8 mouse cellular contexts compared by ENCODE assay signal in the genomic region with DNA sequence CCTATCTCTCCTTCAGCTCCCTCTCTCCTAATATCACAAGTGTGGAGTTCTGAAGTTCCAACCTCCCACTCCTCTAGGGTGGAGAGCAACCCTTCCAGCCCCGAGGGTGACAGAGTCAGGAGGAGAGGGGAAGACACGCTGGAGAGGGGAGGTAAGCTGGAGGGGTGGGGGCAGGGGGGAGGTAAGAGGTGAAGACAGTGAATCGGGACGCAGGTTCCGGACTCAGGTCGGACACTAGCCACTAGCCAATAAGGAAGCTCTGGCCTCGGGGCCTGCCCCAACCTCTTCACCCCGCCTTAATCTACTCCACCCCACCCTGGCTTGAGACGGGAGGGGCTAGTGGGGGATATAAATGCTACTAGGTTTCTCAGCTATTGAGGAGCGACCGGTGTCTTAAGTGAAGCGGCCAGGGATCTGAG. TPM values are rescaled to one million over a fixed set of nuclear protein-coding genes. Genes with fewer than 3 reads are reported as not detected.
DNase-seq lines count a peak whose midpoint lies in the region; ATAC-seq and TF ChIP-seq lines count a peak whose summit lies in the region.

No protein-coding gene starts in this region.

- H3K27me3 ChIP-seq in kidney, postnatal 0 days (ENCODE audit: insufficient read depth, low read length), result peaks cover 71% of the 10 kb centered on the region
- H3K27me3 ChIP-seq in embryonic facial prominence, embryonic 14.5 days (replicated peaks; ENCODE audit: control insufficient read depth, insufficient read depth, low read length), result peaks cover 99% of the 10 kb centered on the region
- peaks cover 33% of the 10 kb centered on the region for H3K27me3 ChIP-seq in intestine, embryonic 15.5 days (replicated peaks)
- peaks cover 90% of the 10 kb centered on the region for H3K27me3 ChIP-seq in midbrain, postnatal 0 days (ENCODE audit: insufficient read depth, low read length)

- DNase-seq in kidney, postnatal 0 days (ENCODE audit: low spot score), result no peak
- DNase-seq in kidney, postnatal 14 days, result no peak
- DNase-seq in embryonic facial prominence, embryonic 14.5 days (ENCODE audit: low spot score), result no peak
- no peak for DNase-seq in midbrain, postnatal 0 days (ENCODE audit: low spot score)
- DNase-seq in cerebellum, adult 9-11 months, result no peak
- no peak for DNase-seq in adipocyte (ENCODE audit: low spot score)
- DNase-seq in left cerebral cortex, adult 2 months (ENCODE audit: extremely low spot score in 1 of 2, low spot score in 2 of 2), result no peak

- 3% methylated on average over 11 of the region's 12 CpGs for WGBS in kidney, postnatal 0 days
- 2% methylated on average over 12 of the region's 12 CpGs for WGBS in embryonic facial prominence, embryonic 14.5 days
- WGBS in intestine, embryonic 15.5 days, result 3% methylated on average over 12 of the region's 12 CpGs
- WGBS in midbrain, postnatal 0 days, result 3% methylated on average over 12 of the region's 12 CpGs

- no peak overlapping the region for H3K27ac ChIP-seq in kidney, postnatal 0 days
- H3K27ac ChIP-seq in embryonic facial prominence, embryonic 14.5 days (replicated peaks; ENCODE audit: low read depth, low read length), result 0 out of 2 replicates have a peak overlapping the region, but pooled peaks have one; percentile 15
- peak overlapping the region; percentile 77 for H3K27ac ChIP-seq in intestine, embryonic 15.5 days
- H3K27ac ChIP-seq in midbrain, postnatal 0 days (ENCODE audit: low read depth, low read length), result no peak overlapping the region
- H3K27ac ChIP-seq in left cerebral cortex, adult 2 months, result no peak overlapping the region

- H3K9me3 ChIP-seq in kidney, postnatal 0 days (replicated peaks; ENCODE audit: low read length), result no peaks in the 10 kb centered on the region
- no peaks in the 10 kb centered on the region for H3K9me3 ChIP-seq in embryonic facial prominence, embryonic 14.5 days (ENCODE audit: control insufficient read depth, low read length)
- no peaks in the 10 kb centered on the region for H3K9me3 ChIP-seq in intestine, embryonic 15.5 days
- 0 out of 2 replicates have a peak, but pooled peaks cover 3% of the 10 kb centered on the region for H3K9me3 ChIP-seq in midbrain, postnatal 0 days (ENCODE audit: low read length)

- H3K36me3 ChIP-seq in kidney, postnatal 0 days (ENCODE audit: insufficient read depth, low read length), result no peaks in the 10 kb centered on the region
- no peaks in the 10 kb centered on the region for H3K36me3 ChIP-seq in embryonic facial prominence, embryonic 14.5 days (ENCODE audit: control insufficient read depth, insufficient read depth, low read length)
- H3K36me3 ChIP-seq in intestine, embryonic 15.5 days, result no peaks in the 10 kb centered on the region
- no peaks in the 10 kb centered on the region for H3K36me3 ChIP-seq in midbrain, postnatal 0 days (ENCODE audit: insufficient read depth, low read length)

- intact Hi-C loops in left cerebral cortex, adult 2 months (cut with DNase I), result loop anchor here (5.0 to 10.0 kb wide), 2 partner anchors 395 to 1893 kb away; no protein-coding TSS in a partner anchor

- no peak overlapping the region for H3K9ac ChIP-seq in kidney, postnatal 0 days (ENCODE audit: low read depth, low read length)
- peak overlapping the region; percentile 60; the same call in 1 of the 2 replicates for H3K9ac ChIP-seq in embryonic facial prominence, embryonic 14.5 days (ENCODE audit: low read depth, low read length)
- peak overlapping the region; percentile 72 for H3K9ac ChIP-seq in intestine, embryonic 15.5 days
- H3K9ac ChIP-seq in midbrain, postnatal 0 days (replicated peaks; ENCODE audit: low read length, poor library complexity, severe bottlenecking), result peak overlapping the region; percentile 19; the same call in 1 of the 2 replicates

- no peak for TF ChIP-seq CTCF in kidney, postnatal 0 days (IDR thresholded peaks at IDR 0.05; ENCODE audit: low read depth)
- no peak for TF ChIP-seq CTCF in midbrain, postnatal 0 days (IDR thresholded peaks at IDR 0.05)
- TF ChIP-seq CTCF in left cerebral cortex, adult 2 months (IDR thresholded peaks at IDR 0.05), result no peak

- ATAC-seq in kidney, postnatal 0 days (replicated peaks; ENCODE audit: low FRiP score, low read depth), result peak; percentile 14; the same call in 1 of the 2 replicates
- ATAC-seq in embryonic facial prominence, embryonic 14.5 days (ENCODE audit: low read depth), result peak; percentile 15; the same call in 1 of the 2 replicates
- ATAC-seq in intestine, embryonic 15.5 days, result peak; percentile 86
- no peak for ATAC-seq in midbrain, postnatal 0 days (ENCODE audit: low FRiP score)

- peak overlapping the region; percentile 41 for H3K4me3 ChIP-seq in kidney, postnatal 0 days (replicated peaks; ENCODE audit: low read depth, low read length)
- peak overlapping the region; percentile 54 for H3K4me3 ChIP-seq in embryonic facial prominence, embryonic 14.5 days (ENCODE audit: low read depth, low read length)
- H3K4me3 ChIP-seq in intestine, embryonic 15.5 days (replicated peaks), result peak overlapping the region; percentile 59
- peak overlapping the region; percentile 41 for H3K4me3 ChIP-seq in midbrain, postnatal 0 days (ENCODE audit: low read depth, low read length)
- H3K4me3 ChIP-seq in left cerebral cortex, adult 2 months, result no peak overlapping the region; the same call in 1 of the 2 replicates

- H3K4me1 ChIP-seq in kidney, postnatal 0 days (replicated peaks; ENCODE audit: insufficient read depth, low read length), result peaks cover 8% of the 10 kb centered on the region
- H3K4me1 ChIP-seq in embryonic facial prominence, embryonic 14.5 days (ENCODE audit: control insufficient read depth, insufficient read depth, low read length), result peaks cover 24% of the 10 kb centered on the region
- H3K4me1 ChIP-seq in intestine, embryonic 15.5 days (replicated peaks), result peaks cover 17% of the 10 kb centered on the region
- H3K4me1 ChIP-seq in midbrain, postnatal 0 days (ENCODE audit: insufficient read depth, low read length), result peaks cover 9% of the 10 kb centered on the region; the same call in 1 of the 2 replicates

- peak overlapping the region; percentile 80 for H3K4me2 ChIP-seq in kidney, postnatal 0 days (ENCODE audit: low read length)
- peak overlapping the region; percentile 94 for H3K4me2 ChIP-seq in embryonic facial prominence, embryonic 14.5 days (ENCODE audit: low read depth, low read length)
- H3K4me2 ChIP-seq in intestine, embryonic 15.5 days (replicated peaks), result peak overlapping the region; percentile 85
- H3K4me2 ChIP-seq in midbrain, postnatal 0 days (ENCODE audit: low read depth, low read length, poor library complexity, severe bottlenecking), result peak overlapping the region; percentile 85

RNA-seq across cellular contexts. Expression of a gene that starts 10.9 kb away (rescaled TPM):
- polyA plus RNA-seq in kidney, postnatal 0 days (2015; fragmentation: Nextera tagmentation; extraction: Ambion mirVana), result 0.34 and 0.38 TPM in 2 replicates
- polyA plus RNA-seq in embryonic facial prominence, embryonic 14.5 days (2014; fragmentation: Nextera tagmentation; extraction: Ambion mirVana), result 1.1 and 1.3 TPM in 2 replicates
- 10.4 and 10.5 TPM in 2 replicates for polyA plus RNA-seq in intestine, embryonic 15.5 days (2015; fragmentation: Nextera tagmentation; extraction: Ambion mirVana)
- 2.1 and 2.6 TPM in 2 replicates for total RNA-seq in midbrain, postnatal 0 days (2014; rRNA removed)
- 0.43 and 0.90 TPM in 2 replicates for polyA plus RNA-seq in midbrain, postnatal 0 days (2015; fragmentation: Nextera tagmentation; extraction: Ambion mirVana)
- total RNA-seq in left cerebral cortex, adult 2 months (2021), result not detected

Comparison
In these comparisons a context has a peak if more than half of its experiments do, and no peak if none do; other contexts are left out.
1. H3K27ac ChIP-seq: peak in embryonic facial prominence, embryonic 14.5 days (single experiment) and intestine, embryonic 15.5 days (single experiment); none in kidney, postnatal 0 days (single experiment), midbrain, postnatal 0 days (single experiment) and left cerebral cortex, adult 2 months (single experiment).
2. Peak in every context shown above with its lines, with median percentiles within 50 percentile points of each other: H3K4me2 ChIP-seq.